Mouse (Mus musculus) mature B cell (primary cell): ENCODE measurements at regions not wholly inside any gene's neighbourhood (a gene's known extent, or its start where the extent isn't known, plus 50 kb on each side); places are given as distances from the start of the nearest gene placed in this dataset.
"Not testable (repeated sequence)": the region's sequence is repeated elsewhere in the genome, so short reads cannot be mapped to it uniquely, and the experiment has no call there.

ENCODE experiments used
- in situ Hi-C: fragments of 300-500 bp; cut with MboI; formaldehyde crosslinking; loops from 2 replicates; pipeline ENCODE4 v1.14.3; 2019

GRCm38 (mm10) chr8:81286280-81287034 is 55.9 kb upstream of the Inpp4b start:
- in situ Hi-C loops, result no loop called here

GRCm38 (mm10) chr8:81260089-81260488 is 82.3 kb upstream of the Inpp4b start:
- in situ Hi-C loops, result no loop called here

- in situ Hi-C loops, result no loop called here
These were observed 118.5 kb upstream of the Inpp4b start for GRCm38 (mm10) chr8:81223872-81224271.

- in situ Hi-C loops, result not testable (repeated sequence)
These were observed 155.1 kb upstream of the Inpp4b start for GRCm38 (mm10) chr8:81187061-81187790.

- in situ Hi-C loops, result no loop called here
These were observed 160.8 kb upstream of the Usp38 start for GRCm38 (mm10) chr8:81175537-81175936.

GRCm38 (mm10) chr8:81147239-81147638 is 132.5 kb upstream of the Usp38 start:
- in situ Hi-C loops, result no loop called here

GRCm38 (mm10) chr8:81106763-81107509 is 92.2 kb upstream of the Usp38 start:
- in situ Hi-C loops, result no loop called here

GRCm38 (mm10) chr8:81098963-81099362 is 84.2 kb upstream of the Usp38 start:
- in situ Hi-C loops, result no loop called here

GRCm38 (mm10) chr8:81097076-81097819 is 82.5 kb upstream of the Usp38 start:
- in situ Hi-C loops, result no loop called here

- in situ Hi-C loops, result no loop called here
These were observed 80.5 kb upstream of the Usp38 start for GRCm38 (mm10) chr8:81095237-81095636.

- in situ Hi-C loops, result no loop called here
These were observed 66.3 kb upstream of the Usp38 start for GRCm38 (mm10) chr8:81080865-81081637.

- in situ Hi-C loops, result no loop called here
These were observed 65.2 kb upstream of the Usp38 start for GRCm38 (mm10) chr8:81079887-81080300.

- in situ Hi-C loops, result loop anchor here (25.0 kb wide), 2 partner anchors 418 to 743 kb away; no protein-coding TSS in a partner anchor
These were observed 54.5 kb upstream of the Usp38 start for GRCm38 (mm10) chr8:81069080-81069840.

GRCm38 (mm10) chr8:81068519-81068918 is 53.8 kb upstream of the Usp38 start:
- in situ Hi-C loops, result loop anchor here (25.0 kb wide), 2 partner anchors 419 to 744 kb away; no protein-coding TSS in a partner anchor

- in situ Hi-C loops, result loop anchor here (25.0 kb wide), 2 partner anchors 421 to 746 kb away; no protein-coding TSS in a partner anchor
These were observed 52.0 kb upstream of the Usp38 start for GRCm38 (mm10) chr8:81066765-81067164.
